7 mouse cellular contexts compared by ENCODE assay signal in genomic region chr1:153549536-153550199, GRCm38 (mm10). TPM values are rescaled to one million over a fixed set of nuclear protein-coding genes. Genes with fewer than 3 reads are reported as not detected.
DNase-seq lines count a peak whose midpoint lies in the region; ATAC-seq and TF ChIP-seq lines count a peak whose summit lies in the region.

TSS of gene Npl (minus strand) at chr1:153550045.

- 5% methylated on average over 29 of the region's 29 CpGs for WGBS in bone marrow, adult 2 months
- 7% methylated on average over 29 of the region's 29 CpGs for WGBS in heart, embryonic 10.5 days
- WGBS in kidney, embryonic 14.5 days = 6% methylated on average over 29 of the region's 29 CpGs
- 6% methylated on average over 29 of the region's 29 CpGs for WGBS in liver, adult 2 months

- peak; percentile 37; the same call in 1 of the 2 replicates for TF ChIP-seq POLR2A in bone marrow, adult 2 months (IDR thresholded peaks at IDR 0.05; ENCODE audit: borderline replicate concordance, control insufficient read depth, low read depth, low read length)
- TF ChIP-seq POLR2A in embryonic fibroblast, embryonic 13.5 days (IDR thresholded peaks at IDR 0.05; ENCODE audit: low read depth, low read length) = peak; percentile 46; the same call in 1 of the 2 replicates
- 0 out of 2 replicates have a peak, but pooled peaks have one; percentile 21 for TF ChIP-seq POLR2A in liver, adult 2 months (IDR thresholded peaks at IDR 0.05; ENCODE audit: extremely low read depth, insufficient read depth, low read length)

- H3K4me1 ChIP-seq in bone marrow, adult 2 months (ENCODE audit: control insufficient read depth, insufficient read depth, low read length) = no peaks in the 10 kb centered on the region; the same call in none of the 2 replicates
- H3K4me1 ChIP-seq in embryonic fibroblast, embryonic 13.5 days (ENCODE audit: control insufficient read depth, insufficient read depth, low read length) = no peaks in the 10 kb centered on the region
- 0 out of 2 replicates have a peak, but pooled peaks cover 3% of the 10 kb centered on the region for H3K4me1 ChIP-seq in heart, embryonic 10.5 days
- H3K4me1 ChIP-seq in kidney, embryonic 14.5 days (ENCODE audit: control insufficient read depth, insufficient read depth, low read length) = no peaks in the 10 kb centered on the region
- no peaks in the 10 kb centered on the region for H3K4me1 ChIP-seq in liver, adult 2 months (ENCODE audit: control insufficient read depth, insufficient read depth, low read length)

- ATAC-seq in kidney, embryonic 14.5 days (ENCODE audit: low FRiP score, low TSS enrichment) = peak; percentile 91
- peak; percentile 72 for ATAC-seq in monocyte, adult 5-6 weeks (replicated peaks; ENCODE audit: insufficient number of reproducible peaks, low FRiP score, low TSS enrichment, poor library complexity, severe bottlenecking)

- no peaks in the 10 kb centered on the region for H3K79me2 ChIP-seq in liver, adult 2 months (ENCODE audit: control insufficient read depth, insufficient read depth, low read length)

- H3K36me3 ChIP-seq in heart, embryonic 10.5 days = no peaks in the 10 kb centered on the region
- H3K36me3 ChIP-seq in kidney, embryonic 14.5 days (ENCODE audit: control insufficient read depth, insufficient read depth, low read length) = no peaks in the 10 kb centered on the region
- H3K36me3 ChIP-seq in liver, adult 2 months (ENCODE audit: control insufficient read depth, insufficient read depth, low read length) = no peaks in the 10 kb centered on the region

- DNase-seq in heart, embryonic 10.5 days (ENCODE audit: low spot score) = peak; percentile 87
- peak; percentile 5 for DNase-seq in liver, adult 2 months (ENCODE audit: extremely low read depth, low read depth, low spot score)
- peak; percentile 56 to 81 for DNase-seq in spleen, postnatal 4 days (ENCODE audit: low spot score in 2 of 2)

- peak within 1 kb of the TSS; percentile 56 for H3K9ac ChIP-seq in kidney, embryonic 14.5 days (ENCODE audit: low read depth, low read length)
- H3K9ac ChIP-seq in liver, adult 2 months (ENCODE audit: low read depth, low read length) = peak within 1 kb of the TSS; percentile 76

- H3K4me2 ChIP-seq in kidney, embryonic 14.5 days (replicated peaks; ENCODE audit: low read depth, low read length) = peak within 1 kb of the TSS; percentile 66

- H3K27me3 ChIP-seq in heart, embryonic 10.5 days (ENCODE audit: insufficient read depth, poor library complexity, severe bottlenecking) = no peaks in the 10 kb centered on the region
- no peaks in the 10 kb centered on the region for H3K27me3 ChIP-seq in kidney, embryonic 14.5 days (ENCODE audit: control insufficient read depth, insufficient read depth, low read length)
- H3K27me3 ChIP-seq in liver, adult 2 months (ENCODE audit: control insufficient read depth, insufficient read depth, low read length) = no peaks in the 10 kb centered on the region

- H3K9me3 ChIP-seq in heart, embryonic 10.5 days = no peaks in the 10 kb centered on the region
- H3K9me3 ChIP-seq in kidney, embryonic 14.5 days (ENCODE audit: control insufficient read depth, low read length) = no peaks in the 10 kb centered on the region

- TF ChIP-seq CTCF in bone marrow, adult 2 months (IDR thresholded peaks at IDR 0.05; ENCODE audit: control insufficient read depth, insufficient read depth, low read length) = no peak
- TF ChIP-seq CTCF in embryonic fibroblast, embryonic 13.5 days (IDR thresholded peaks at IDR 0.05; ENCODE audit: borderline replicate concordance, insufficient read depth, low read length) = no peak
- TF ChIP-seq CTCF in liver, adult 2 months (IDR thresholded peaks at IDR 0.05; ENCODE audit: low read depth, low read length) = no peak

- H3K4me3 ChIP-seq in bone marrow, adult 2 months (replicated peaks; ENCODE audit: control insufficient read depth, low read depth, low read length) = peak within 1 kb of the TSS; percentile 83
- peak within 1 kb of the TSS; percentile 48 for H3K4me3 ChIP-seq in embryonic fibroblast, embryonic 13.5 days (ENCODE audit: insufficient read depth, low read length)
- H3K4me3 ChIP-seq in heart, embryonic 10.5 days = peak within 1 kb of the TSS; percentile 70
- H3K4me3 ChIP-seq in kidney, embryonic 14.5 days (ENCODE audit: low read length) = peak within 1 kb of the TSS; percentile 50
- peak within 1 kb of the TSS; percentile 88 for H3K4me3 ChIP-seq in liver, adult 2 months (ENCODE audit: insufficient read depth, low read depth, low read length)

- H3K27ac ChIP-seq in bone marrow, adult 2 months (ENCODE audit: control insufficient read depth, insufficient read depth, low read depth, low read length, poor library complexity) = no peak within 1 kb of the TSS
- no peak within 1 kb of the TSS for H3K27ac ChIP-seq in embryonic fibroblast, embryonic 13.5 days (ENCODE audit: insufficient read depth, low read length)
- H3K27ac ChIP-seq in heart, embryonic 10.5 days = peak within 1 kb of the TSS; percentile 52; the same call in 1 of the 2 replicates
- H3K27ac ChIP-seq in kidney, embryonic 14.5 days (ENCODE audit: low read depth, low read length) = no peak within 1 kb of the TSS
- no peak within 1 kb of the TSS for H3K27ac ChIP-seq in liver, adult 2 months (replicated peaks; ENCODE audit: insufficient read depth, low read depth, low read length)

RNA-seq across cellular contexts. Expression of gene Npl, which starts in this region (rescaled TPM):
- polyA plus RNA-seq in bone marrow, adult 2 months (2011; ENCODE audit: insufficient read depth, insufficient read length, low replicate concordance, missing spikeins) = 2.0 and 3.6 TPM in 2 replicates
- polyA plus RNA-seq in embryonic fibroblast, embryonic 13.5 days (2011; ENCODE audit: insufficient read length, low read depth, missing spikeins) = 1.6 and 2.2 TPM in 2 replicates
- 8.0 and 8.4 TPM in 2 replicates for polyA plus RNA-seq in heart, embryonic 10.5 days (2016; fragmentation: Nextera tagmentation; extraction: Ambion mirVana)
- polyA plus RNA-seq in kidney, embryonic 14.5 days (2014; fragmentation: Nextera tagmentation; extraction: Ambion mirVana) = 17.8 and 21.3 TPM in 2 replicates
- 1.4 and 2.5 TPM in 2 replicates for total RNA-seq in liver, adult 2 months (2014; rRNA removed)
- 0.21 and 0.40 TPM in 2 replicates for polyA plus RNA-seq in liver, adult 2 months (2012; rRNA removed)
- total RNA-seq in monocyte, adult 5-6 weeks (2017) = 1.9 to 6.3 TPM (median 6.0 TPM) in 3 replicates

Comparison
In these comparisons a context has a peak if more than half of its experiments do, and no peak if none do; other contexts are left out.
1. DNase-seq: peak in every context shown above with its lines; median percentile 87 in heart, embryonic 10.5 days; 68 in spleen, postnatal 4 days; 5 in liver, adult 2 months.